Mouse (Mus musculus): ENCODE data around the gene Mrgbp. TPM values are rescaled to one million over a fixed set of nuclear protein-coding genes. Genes with fewer than 3 reads are reported as not detected.

The Mrgbp gene
- polyA plus RNA-seq, 1 experiment from 2014 or later, result 43.7 TPM

GRCm38 (mm10) chr2:180556470-180556869 lies 24.6 kb upstream of the Mrgbp start:
- 57% methylated on average over 3 of the region's 3 CpGs for WGBS
- Histone ChIP-seq H3K4me3 (ENCODE audit: low read length) (no peak overlapping the region), H3K27ac (ENCODE audit: low read length) (no peak overlapping the region), H3K4me2 (replicated peaks; ENCODE audit: low read depth, low read length) (no peak overlapping the region), H3K9me3 (ENCODE audit: low read length) (no peaks in the 10 kb centered on the region), H3K27me3 (ENCODE audit: insufficient read depth, low read length) (no peaks in the 10 kb centered on the region), H3K4me1 (ENCODE audit: insufficient read depth, low read length) (no peaks in the 10 kb centered on the region), H3K36me3 (ENCODE audit: insufficient read depth, low read length) (no peaks in the 10 kb centered on the region), H3K9ac (replicated peaks; ENCODE audit: low read length) (no peak overlapping the region)
- ATAC-seq (ENCODE audit: low FRiP score, low TSS enrichment), result no peak

- ATAC-seq (ENCODE audit: low FRiP score, low TSS enrichment), result no peak
- Histone ChIP-seq H3K4me3 (ENCODE audit: low read length) (no peak overlapping the region), H3K9ac (replicated peaks; ENCODE audit: low read length) (no peak overlapping the region), H3K27ac (ENCODE audit: low read length) (no peak overlapping the region), H3K27me3 (ENCODE audit: insufficient read depth, low read length) (no peaks in the 10 kb centered on the region), H3K4me1 (ENCODE audit: insufficient read depth, low read length) (no peaks in the 10 kb centered on the region), H3K9me3 (ENCODE audit: low read length) (no peaks in the 10 kb centered on the region), H3K36me3 (ENCODE audit: insufficient read depth, low read length) (no peaks in the 10 kb centered on the region), H3K4me2 (replicated peaks; ENCODE audit: low read depth, low read length) (no peak overlapping the region)
- WGBS, result 57% methylated on average over 5 of the region's 5 CpGs
Observed at GRCm38 (mm10) chr2:180560245-180560644, 20.9 kb upstream of the Mrgbp start.

GRCm38 (mm10) chr2:180562146-180562545 lies 19.0 kb upstream of the Mrgbp start:
- no peaks in the 10 kb centered on the region for H3K4me1 ChIP-seq (ENCODE audit: insufficient read depth, low read length)
- ATAC-seq (ENCODE audit: low FRiP score, low TSS enrichment), result no peak
- H3K4me2 ChIP-seq (replicated peaks; ENCODE audit: low read depth, low read length), result no peak overlapping the region
- H3K9me3 ChIP-seq (ENCODE audit: low read length), result no peaks in the 10 kb centered on the region
- no peaks in the 10 kb centered on the region for H3K36me3 ChIP-seq (ENCODE audit: insufficient read depth, low read length)
- H3K9ac ChIP-seq (replicated peaks; ENCODE audit: low read length), result no peak overlapping the region
- H3K27ac ChIP-seq (ENCODE audit: low read length), result no peak overlapping the region
- WGBS, result 37% methylated on average over 5 of the region's 5 CpGs
- no peak overlapping the region for H3K4me3 ChIP-seq (ENCODE audit: low read length)
- H3K27me3 ChIP-seq (ENCODE audit: insufficient read depth, low read length), result no peaks in the 10 kb centered on the region

GRCm38 (mm10) chr2:180563296-180563695 lies 17.8 kb upstream of the Mrgbp start:
- no peak overlapping the region for H3K4me2 ChIP-seq (replicated peaks; ENCODE audit: low read depth, low read length)
- WGBS, result 53% methylated on average over 6 of the region's 6 CpGs
- H3K27ac ChIP-seq (ENCODE audit: low read length), result no peak overlapping the region
- no peak overlapping the region for H3K4me3 ChIP-seq (ENCODE audit: low read length)
- H3K9me3 ChIP-seq (ENCODE audit: low read length), result no peaks in the 10 kb centered on the region
- 0 out of 2 replicates have a peak, but pooled peaks cover under 1% of the 10 kb centered on the region for H3K4me1 ChIP-seq (ENCODE audit: insufficient read depth, low read length)
- no peak for ATAC-seq (ENCODE audit: low FRiP score, low TSS enrichment)
- H3K36me3 ChIP-seq (ENCODE audit: insufficient read depth, low read length), result no peaks in the 10 kb centered on the region
- no peak overlapping the region for H3K9ac ChIP-seq (replicated peaks; ENCODE audit: low read length)
- H3K27me3 ChIP-seq (ENCODE audit: insufficient read depth, low read length), result no peaks in the 10 kb centered on the region

- Histone ChIP-seq H3K4me1 (ENCODE audit: insufficient read depth, low read length) (peaks cover 6% of the 10 kb centered on the region), H3K27me3 (ENCODE audit: insufficient read depth, low read length) (no peaks in the 10 kb centered on the region), H3K4me2 (replicated peaks; ENCODE audit: low read depth, low read length) (no peak overlapping the region), H3K36me3 (ENCODE audit: insufficient read depth, low read length) (no peaks in the 10 kb centered on the region), H3K27ac (ENCODE audit: low read length) (no peak overlapping the region), H3K9ac (replicated peaks; ENCODE audit: low read length) (no peak overlapping the region), H3K4me3 (ENCODE audit: low read length) (no peak overlapping the region), H3K9me3 (ENCODE audit: low read length) (no peaks in the 10 kb centered on the region)
- WGBS, result 17% methylated on average over 5 of the region's 5 CpGs
- no peak for ATAC-seq (ENCODE audit: low FRiP score, low TSS enrichment)
Observed at GRCm38 (mm10) chr2:180563841-180564240, 17.3 kb upstream of the Mrgbp start.

GRCm38 (mm10) chr2:180566240-180566913 lies 14.7 kb upstream of the Mrgbp start:
- Histone ChIP-seq H3K9ac (replicated peaks; ENCODE audit: low read length) (no peak overlapping the region), H3K27ac (ENCODE audit: low read length) (no peak overlapping the region), H3K4me3 (ENCODE audit: low read length) (no peak overlapping the region), H3K4me1 (ENCODE audit: insufficient read depth, low read length) (peaks cover 18% of the 10 kb centered on the region), H3K4me2 (replicated peaks; ENCODE audit: low read depth, low read length) (no peak overlapping the region), H3K27me3 (ENCODE audit: insufficient read depth, low read length) (no peaks in the 10 kb centered on the region), H3K36me3 (ENCODE audit: insufficient read depth, low read length) (no peaks in the 10 kb centered on the region), H3K9me3 (ENCODE audit: low read length) (no peaks in the 10 kb centered on the region)
- WGBS, result 38% methylated on average over 13 of the region's 13 CpGs
- no peak; the same call in 1 of the 2 replicates for ATAC-seq (ENCODE audit: low FRiP score, low TSS enrichment)

GRCm38 (mm10) chr2:180569028-180569643 lies 12.0 kb upstream of the Mrgbp start:
- Histone ChIP-seq H3K36me3 (ENCODE audit: insufficient read depth, low read length) (no peaks in the 10 kb centered on the region), H3K4me1 (ENCODE audit: insufficient read depth, low read length) (peaks cover 18% of the 10 kb centered on the region), H3K4me3 (ENCODE audit: low read length) (no peak overlapping the region), H3K27ac (ENCODE audit: low read length) (peak overlapping the region; percentile 78), H3K9ac (replicated peaks; ENCODE audit: low read length) (no peak overlapping the region; the same call in 1 of the 2 replicates), H3K4me2 (replicated peaks; ENCODE audit: low read depth, low read length) (no peak overlapping the region), H3K27me3 (ENCODE audit: insufficient read depth, low read length) (no peaks in the 10 kb centered on the region), H3K9me3 (ENCODE audit: low read length) (no peaks in the 10 kb centered on the region)
- 23% methylated on average over 3 of the region's 3 CpGs for WGBS
- peak; percentile 81 for ATAC-seq (ENCODE audit: low FRiP score, low TSS enrichment)

- Histone ChIP-seq H3K4me1 (ENCODE audit: insufficient read depth, low read length) (peaks cover 10% of the 10 kb centered on the region; the same call in 1 of the 2 replicates), H3K4me2 (replicated peaks; ENCODE audit: low read depth, low read length) (no peak overlapping the region), H3K27ac (ENCODE audit: low read length) (peak overlapping the region; percentile 2; the same call in 1 of the 2 replicates), H3K9ac (replicated peaks; ENCODE audit: low read length) (no peak overlapping the region), H3K9me3 (ENCODE audit: low read length) (no peaks in the 10 kb centered on the region), H3K4me3 (ENCODE audit: low read length) (no peak overlapping the region), H3K27me3 (ENCODE audit: insufficient read depth, low read length) (no peaks in the 10 kb centered on the region), H3K36me3 (ENCODE audit: insufficient read depth, low read length) (no peaks in the 10 kb centered on the region)
- 43% methylated on average over 4 of the region's 4 CpGs for WGBS
- no peak for ATAC-seq (ENCODE audit: low FRiP score, low TSS enrichment)
Observed at GRCm38 (mm10) chr2:180576482-180576881, 4.6 kb upstream of the Mrgbp start.

GRCm38 (mm10) chr2:180578686-180579085 lies 2.4 kb upstream of the Mrgbp start:
- no peaks in the 10 kb centered on the region for H3K27me3 ChIP-seq (ENCODE audit: insufficient read depth, low read length)
- no peaks in the 10 kb centered on the region for H3K9me3 ChIP-seq (ENCODE audit: low read length)
- H3K4me2 ChIP-seq (replicated peaks; ENCODE audit: low read depth, low read length), result no peak overlapping the region
- H3K27ac ChIP-seq (ENCODE audit: low read length), result no peak overlapping the region
- WGBS, result 1% methylated on average over 3 of the region's 3 CpGs
- no peak for ATAC-seq (ENCODE audit: low FRiP score, low TSS enrichment)
- H3K4me1 ChIP-seq (ENCODE audit: insufficient read depth, low read length), result peaks cover 21% of the 10 kb centered on the region
- no peaks in the 10 kb centered on the region for H3K36me3 ChIP-seq (ENCODE audit: insufficient read depth, low read length)
- H3K4me3 ChIP-seq (ENCODE audit: low read length), result no peak overlapping the region
- no peak overlapping the region for H3K9ac ChIP-seq (replicated peaks; ENCODE audit: low read length)

- peak overlapping the region; percentile 26 for H3K27ac ChIP-seq (ENCODE audit: low read length)
- WGBS, result under 1% methylated on average over 55 of the region's 57 CpGs
- H3K4me3 ChIP-seq (ENCODE audit: low read length), result peak overlapping the region; percentile 70
- peaks cover 17% of the 10 kb centered on the region for H3K4me1 ChIP-seq (ENCODE audit: insufficient read depth, low read length)
- H3K9me3 ChIP-seq (ENCODE audit: low read length), result no peaks in the 10 kb centered on the region
- ATAC-seq (ENCODE audit: low FRiP score, low TSS enrichment), result peak; percentile 81
- H3K4me2 ChIP-seq (replicated peaks; ENCODE audit: low read depth, low read length), result peak overlapping the region; percentile 77
- H3K36me3 ChIP-seq (ENCODE audit: insufficient read depth, low read length), result peaks cover 17% of the 10 kb centered on the region
- peak overlapping the region; percentile 97 for H3K9ac ChIP-seq (replicated peaks; ENCODE audit: low read length)
- no peaks in the 10 kb centered on the region for H3K27me3 ChIP-seq (ENCODE audit: insufficient read depth, low read length)
Observed at GRCm38 (mm10) chr2:180582481-180583153, 1.5 kb downstream of the Mrgbp start.
